Mouse (Mus musculus) stomach, embryonic 15.5 days (tissue): ENCODE measurements around the gene Muc15. TPM values are rescaled to one million over a fixed set of nuclear protein-coding genes. Genes with fewer than 3 reads are reported as not detected.

Experiments used
- polyA plus RNA-seq: library from polyadenylated mRNA; unstranded; fragments of >200 nt; fragmentation: Nextera tagmentation; extraction: Ambion mirVana; gene quantifications from 2 replicates; pipeline ENCODE4 v1.2.1, GENCODE M21; 2015

Muc15 gene
- polyA plus RNA-seq, 1 experiment from 2014 or later = 1.1 TPM

Other genes starting within 250 kb of the Muc15 start
- gene Slc5a12, start 124.0 kb upstream of the Muc15 start, polyA plus RNA-seq = not detected in 2 replicates
- 0.12 and 0.22 TPM in 2 replicates for gene Ano3, start 229.6 kb downstream of the Muc15 start, polyA plus RNA-seq